Mouse (Mus musculus) brown adipose tissue, adult 24 weeks (tissue): Measurements from ENCODE around the gene Ky. TPM values are rescaled to one million over a fixed set of nuclear protein-coding genes. Genes with fewer than 3 reads are reported as not detected.
A peak's percentile ranks its signal among the peaks of the same experiment; 100 is the strongest.

Source experiments
- H3K27ac ChIP-seq: fragments of 200-500 bp; replicated peaks from 2 replicates; pipeline ENCODE4 v1.5.1; 2012; ENCODE audit warnings: low read depth, mild to moderate bottlenecking, low read length
- H3K4me1 ChIP-seq: fragments of 200-500 bp; 2 replicates; pipeline ENCODE4 v1.6.1; 2012; ENCODE audit warnings: low read length, mixed read lengths; ENCODE audit not compliant: control insufficient read depth, insufficient read depth, insufficient read length
- H3K4me3 ChIP-seq: fragments of 200-500 bp; 2 replicates; pipeline ENCODE4 v1.5.1; 2012; ENCODE audit warnings: low read depth, mild to moderate bottlenecking, low read length, moderate library complexity; ENCODE audit not compliant: insufficient read depth
- polyA plus RNA-seq: library from polyadenylated mRNA; stranded (reverse); fragments of >200 nt; gene quantifications from 2 replicates; pipeline ENCODE4 v1.2.4, GENCODE M21; 2012; ENCODE audit not compliant: missing spikeins, insufficient read depth, insufficient read length

Gene Ky
- 0.63 and 0.75 TPM in 2 replicates for polyA plus RNA-seq

DNA sequence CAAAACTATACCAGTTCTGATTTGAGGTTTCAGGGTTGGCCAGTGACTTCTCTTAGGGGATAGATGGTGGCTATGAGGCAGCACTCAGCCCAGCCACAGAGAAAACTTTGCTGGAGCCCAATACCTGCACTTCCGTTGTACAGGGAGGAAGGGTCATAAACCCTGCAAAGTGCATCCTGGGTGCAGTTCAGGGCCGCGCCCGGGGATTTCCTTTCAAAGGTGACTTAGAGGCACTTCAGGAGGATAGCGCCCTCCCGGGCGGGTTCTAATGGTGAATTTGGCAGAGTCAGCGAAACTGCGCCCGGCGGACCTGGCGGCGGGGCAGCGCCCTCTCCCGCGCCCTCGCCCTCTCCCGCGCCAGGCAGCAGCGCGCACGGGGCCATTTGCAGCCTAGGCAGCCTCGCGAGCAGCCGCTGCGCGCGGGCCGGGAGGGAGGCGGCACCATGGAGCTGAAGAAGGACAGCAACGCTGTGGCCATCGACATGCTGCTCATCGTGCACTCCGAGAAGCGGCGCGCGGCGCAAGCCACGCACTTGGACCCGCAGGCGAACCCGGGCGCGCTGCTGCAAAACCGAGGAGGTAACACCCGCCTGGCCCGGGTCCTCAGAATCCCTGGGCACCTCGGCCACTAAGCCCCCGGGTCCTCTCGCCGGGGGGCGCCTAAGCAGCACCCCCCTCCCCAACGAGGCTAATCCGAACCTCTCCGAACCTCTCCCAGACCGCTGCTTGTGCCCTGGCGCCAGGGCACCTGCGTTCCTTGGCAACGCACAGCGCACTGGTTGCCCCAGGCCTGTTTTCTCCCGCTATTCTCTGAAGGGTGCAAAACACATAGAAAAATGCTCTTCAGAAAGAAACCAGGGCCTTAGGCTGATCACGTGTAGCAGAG, at the start of gene Ky:
Ky (plus strand) TSS at position 51 of the 886 bp plus-strand sequence.
- no peak within 1 kb of the TSS for H3K27ac ChIP-seq
- peak within 1 kb of the TSS; percentile 26; the same call in 1 of the 2 replicates for H3K4me3 ChIP-seq
- H3K4me1 ChIP-seq: no peaks in the 10 kb centered on the region

DNA sequence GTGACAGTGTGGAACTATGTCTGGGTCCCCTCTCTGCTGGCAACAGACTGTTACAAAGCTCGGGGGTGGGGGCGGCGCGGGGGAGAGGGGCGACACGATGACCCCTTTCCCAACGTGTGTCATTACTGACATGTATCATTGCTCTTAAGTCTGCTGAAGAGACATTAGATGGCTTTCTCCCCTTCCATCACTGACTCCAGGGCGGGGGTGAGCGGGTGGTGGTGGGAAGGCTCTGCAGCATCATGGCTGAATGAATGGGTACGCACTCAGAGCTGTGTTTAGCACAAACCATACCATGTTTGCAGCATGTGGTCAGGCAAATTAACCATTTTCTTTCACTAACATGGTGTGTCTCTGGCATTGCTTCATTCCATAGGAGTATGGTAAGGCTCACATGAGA, 43.3 kb upstream of the Ky start:
- H3K27ac ChIP-seq: no peak overlapping the region
- H3K4me3 ChIP-seq: no peak overlapping the region
- no peaks in the 10 kb centered on the region for H3K4me1 ChIP-seq

DNA sequence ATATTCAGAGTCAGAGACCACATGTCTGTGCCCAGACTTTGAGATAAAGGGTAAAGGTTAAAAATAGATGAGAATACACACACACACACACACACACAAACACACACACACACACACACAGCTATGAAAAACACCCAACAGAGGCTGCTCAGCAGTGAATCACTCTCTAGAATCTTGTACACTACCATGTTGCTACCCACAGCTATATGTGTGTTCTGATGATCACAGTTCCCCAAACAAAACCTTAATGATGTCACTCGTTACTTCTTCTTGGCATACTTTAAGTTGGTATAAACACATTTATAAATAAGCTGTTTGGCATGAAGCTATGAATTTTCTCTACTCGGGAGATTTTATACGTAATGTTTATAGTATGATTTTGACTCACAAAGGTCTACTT, 40.5 kb upstream of the Ky start:
- Histone ChIP-seq H3K27ac (no peak overlapping the region), H3K4me1 (no peaks in the 10 kb centered on the region), H3K4me3 (no peak overlapping the region)

DNA sequence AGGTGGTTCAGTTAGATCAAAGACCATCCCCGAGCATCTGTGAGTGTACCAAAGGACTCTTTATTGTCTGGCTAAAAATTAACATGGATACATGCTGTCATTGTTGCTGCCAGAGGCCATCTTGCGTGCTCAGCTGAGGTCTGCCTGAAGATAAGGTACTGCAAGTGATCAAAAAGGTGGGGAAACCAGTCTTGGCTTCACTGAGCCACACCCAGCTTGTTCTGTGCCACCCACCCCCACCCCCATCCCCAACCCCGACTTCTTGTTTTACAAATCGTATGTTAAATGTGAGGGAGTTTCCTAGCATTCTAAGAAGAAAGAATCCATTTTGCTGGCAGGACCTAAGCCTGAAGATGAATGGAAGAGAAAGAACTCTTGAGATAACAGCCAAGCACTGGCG, 39.8 kb upstream of the Ky start:
- no peaks in the 10 kb centered on the region for H3K4me1 ChIP-seq
- H3K4me3 ChIP-seq: no peak overlapping the region
- no peak overlapping the region for H3K27ac ChIP-seq

DNA sequence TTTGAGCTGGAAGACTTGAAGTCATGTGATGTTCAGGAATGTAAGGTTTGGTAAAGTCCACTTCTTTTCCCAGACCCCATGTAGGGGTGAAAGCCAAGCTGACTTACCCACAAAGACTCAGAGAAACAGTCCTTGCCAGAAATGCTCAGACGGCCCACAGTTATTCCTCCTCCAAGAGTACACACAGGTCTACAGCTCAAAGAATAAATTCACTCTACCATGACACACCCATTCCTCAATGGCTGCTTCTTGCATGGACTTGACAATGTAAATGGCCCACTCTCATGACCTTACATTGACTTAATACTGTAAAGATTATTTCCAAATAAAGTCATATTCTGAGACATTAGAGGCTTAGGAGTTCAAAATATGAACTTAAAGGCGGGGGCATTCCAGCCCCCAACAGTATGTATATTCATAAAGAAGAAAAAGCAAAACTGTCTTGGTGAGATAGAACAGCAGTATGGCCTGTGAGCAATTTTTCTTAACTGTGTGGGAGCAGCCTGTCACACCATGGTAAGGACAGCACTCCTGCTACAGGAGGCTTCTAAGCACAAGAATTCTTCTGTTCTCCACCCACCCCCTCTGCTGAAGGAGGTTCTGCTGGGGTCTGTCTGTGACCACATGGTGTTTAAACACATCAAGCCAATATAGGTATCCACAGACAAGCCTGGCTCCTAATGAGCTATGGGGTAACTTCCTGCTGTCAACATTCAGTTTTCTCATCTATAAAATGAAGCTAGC, 35.3 kb upstream of the Ky start:
- Histone ChIP-seq H3K4me1 (no peaks in the 10 kb centered on the region), H3K27ac (no peak overlapping the region), H3K4me3 (no peak overlapping the region)

DNA sequence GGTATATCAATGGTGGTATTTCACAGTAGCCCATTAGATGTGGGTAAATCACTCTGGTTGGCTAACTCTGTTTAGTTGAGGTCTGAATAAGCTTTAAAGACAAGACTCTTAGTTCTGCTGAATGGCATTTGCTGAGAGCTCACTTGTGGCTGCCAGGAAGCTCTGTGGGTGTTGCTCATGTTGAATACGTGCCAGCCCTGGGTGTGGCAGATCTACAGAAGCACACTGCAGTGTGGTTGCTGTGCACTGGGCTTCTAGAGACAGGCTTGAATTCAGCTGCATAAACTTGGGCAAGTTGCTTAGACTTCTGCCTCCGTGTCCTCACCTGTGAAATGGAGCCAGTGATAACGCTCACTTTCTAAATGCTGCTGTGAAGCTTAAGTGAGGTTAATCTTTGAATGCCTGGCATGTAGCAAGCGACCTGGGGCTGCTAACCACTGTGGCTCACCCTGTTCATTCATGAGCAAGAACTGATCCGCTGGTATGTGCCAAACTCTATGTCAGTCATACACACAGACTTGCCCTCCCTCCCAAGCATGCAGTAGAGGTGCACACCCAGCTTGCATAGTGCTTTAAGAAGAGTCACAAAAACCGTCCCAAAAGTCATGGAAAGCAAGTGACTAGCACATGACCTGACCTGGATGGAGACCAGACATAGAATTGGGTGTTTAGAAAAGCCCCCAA, 27.6 kb upstream of the Ky start:
- no peaks in the 10 kb centered on the region for H3K4me1 ChIP-seq
- no peak overlapping the region for H3K4me3 ChIP-seq
- H3K27ac ChIP-seq: no peak overlapping the region

DNA sequence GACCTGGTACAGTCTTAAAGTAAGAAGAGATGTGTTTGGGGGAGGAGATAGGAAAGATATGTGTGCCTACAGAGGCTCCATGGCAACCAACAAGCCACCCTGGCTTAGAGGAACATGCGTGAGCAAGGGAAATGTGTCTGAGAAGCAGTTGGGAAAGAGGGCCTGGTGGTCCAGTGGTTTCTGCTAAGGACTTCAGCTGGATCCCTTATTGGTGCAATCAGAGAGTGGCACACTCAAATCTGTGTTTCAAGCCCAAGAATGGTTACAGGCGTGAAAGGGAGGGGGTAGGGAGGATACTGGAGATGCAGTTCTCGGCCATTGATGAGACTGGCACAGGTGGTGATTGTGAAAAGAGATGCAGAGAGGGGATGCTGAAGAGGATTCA, 27.1 kb upstream of the Ky start:
- H3K4me3 ChIP-seq: no peak overlapping the region
- no peak overlapping the region for H3K27ac ChIP-seq
- H3K4me1 ChIP-seq: no peaks in the 10 kb centered on the region

DNA sequence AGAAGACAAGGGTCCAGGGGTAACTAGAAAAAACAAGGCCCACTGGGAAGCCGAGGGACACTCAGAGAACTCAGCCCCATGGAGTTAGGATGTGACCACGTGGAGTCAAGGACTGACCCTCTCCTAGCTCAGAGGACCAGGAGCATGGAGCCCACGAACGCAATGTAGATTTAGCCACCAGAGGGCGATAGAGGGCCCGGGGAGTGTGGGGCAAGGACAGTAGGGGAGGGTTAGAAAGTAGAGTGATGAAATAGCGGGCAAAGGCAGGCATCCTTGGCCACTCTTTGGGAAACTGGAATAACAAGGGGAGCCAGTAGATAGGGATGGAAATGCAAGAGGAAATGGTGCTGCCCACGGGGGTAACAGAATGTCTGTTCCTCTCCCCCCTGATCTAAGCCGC, 26.5 kb upstream of the Ky start:
- Histone ChIP-seq H3K4me3 (no peak overlapping the region), H3K4me1 (no peaks in the 10 kb centered on the region)

DNA sequence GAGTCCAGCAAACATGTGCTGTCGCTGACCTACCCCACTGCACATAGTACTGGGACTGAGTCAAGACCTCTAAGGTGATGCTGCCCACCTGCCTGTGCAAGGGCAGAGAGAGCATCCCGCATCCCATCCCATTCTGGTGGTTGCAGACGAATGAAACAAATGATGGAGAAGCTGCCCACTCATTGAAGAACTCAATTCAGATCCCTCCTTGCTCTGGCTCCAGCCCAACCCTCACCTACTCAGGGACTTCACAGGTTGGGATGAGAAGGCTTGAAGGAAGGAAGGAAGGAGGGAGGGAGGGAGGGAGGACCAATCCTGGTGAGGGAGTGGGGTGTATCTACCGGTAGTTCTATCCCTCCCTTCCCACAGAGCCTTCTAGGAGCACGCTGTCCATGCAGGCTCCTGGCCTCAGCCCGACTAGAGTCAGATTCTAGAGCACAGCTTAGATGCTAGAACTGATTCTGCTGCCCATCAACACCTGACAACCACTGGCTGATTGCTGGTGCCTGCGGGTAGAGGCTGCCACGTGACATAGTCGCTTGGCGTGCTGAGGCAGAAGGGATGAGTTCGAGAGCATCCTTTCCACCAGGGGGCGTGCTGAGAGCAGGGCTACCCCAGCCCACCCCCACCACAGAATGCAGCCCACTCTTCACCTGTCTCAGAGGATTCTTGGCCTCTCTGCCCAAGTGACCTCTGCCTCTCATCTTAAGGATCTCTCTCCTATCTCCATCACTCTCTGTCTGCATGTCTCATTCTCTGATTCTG, 13.3 kb upstream of the Ky start:
- no peaks in the 10 kb centered on the region for H3K4me1 ChIP-seq
- H3K27ac ChIP-seq: no peak overlapping the region
- no peak overlapping the region for H3K4me3 ChIP-seq

More for the DNA sequence above, 26.5 kb upstream of the Ky start:
- no peak overlapping the region for H3K27ac ChIP-seq

DNA sequence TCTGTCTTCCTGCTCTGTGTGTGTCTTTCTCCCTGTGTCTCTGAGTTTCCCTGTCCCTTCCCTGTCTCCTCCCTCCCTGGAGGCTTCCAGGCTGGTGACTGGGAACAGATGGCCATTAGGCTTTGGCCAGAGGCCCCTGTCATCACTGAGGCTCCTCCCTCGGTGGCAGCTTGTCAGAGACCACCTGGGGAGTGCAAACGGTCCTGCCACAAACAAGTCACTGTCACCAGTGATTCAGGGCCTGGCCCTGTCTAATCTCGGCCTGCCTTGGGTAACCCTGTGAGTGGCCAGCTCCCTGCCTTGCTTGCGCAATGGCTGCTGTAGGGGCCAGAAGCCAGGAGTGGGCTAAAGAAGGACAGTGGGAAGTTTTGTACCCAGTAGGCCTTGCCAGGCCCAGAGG, 12.5 kb upstream of the Ky start:
- Histone ChIP-seq H3K4me3 (no peak overlapping the region), H3K4me1 (no peaks in the 10 kb centered on the region), H3K27ac (no peak overlapping the region)

DNA sequence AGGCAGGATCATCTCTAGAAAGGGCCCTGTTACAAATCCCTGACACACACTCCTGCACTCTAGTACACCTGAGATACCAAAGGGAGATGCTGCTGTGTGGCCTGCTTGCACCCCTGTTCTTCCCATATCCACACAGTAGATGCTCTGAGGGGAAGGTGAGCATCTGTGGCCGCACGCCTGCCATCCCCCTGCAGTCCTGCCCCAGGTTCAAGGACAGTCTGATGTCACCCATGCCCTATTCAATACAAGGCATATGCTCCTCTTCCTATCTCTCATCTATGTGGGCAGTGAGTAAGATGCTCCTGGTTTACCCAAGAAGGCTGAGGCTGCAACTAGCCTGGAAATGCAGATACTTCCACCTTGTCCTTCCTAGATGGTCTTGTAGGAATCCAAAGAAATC, 11.6 kb upstream of the Ky start:
- H3K27ac ChIP-seq: no peak overlapping the region
- H3K4me1 ChIP-seq: no peaks in the 10 kb centered on the region
- H3K4me3 ChIP-seq: no peak overlapping the region

DNA sequence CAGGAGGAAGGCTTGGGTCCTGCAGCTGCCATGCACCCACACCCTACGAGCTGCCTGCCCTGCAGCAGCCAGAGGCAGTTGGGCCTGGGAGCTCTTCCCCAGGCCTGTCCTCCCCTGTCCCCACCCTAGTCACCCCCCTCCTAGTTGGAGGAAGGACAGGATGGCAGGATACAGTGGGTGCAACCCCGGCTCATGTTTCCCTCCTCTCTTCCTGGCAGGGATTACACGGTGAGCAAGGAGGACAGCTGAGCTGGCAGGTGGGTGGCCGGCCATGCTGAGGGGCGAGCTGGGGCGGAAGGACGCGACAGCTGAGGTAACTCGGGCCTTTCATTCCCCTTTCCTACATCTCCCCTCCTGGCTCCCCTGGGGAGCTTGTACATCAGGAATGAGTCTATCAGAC, 11.1 kb upstream of the Ky start:
- Histone ChIP-seq H3K4me3 (no peak overlapping the region), H3K4me1 (no peaks in the 10 kb centered on the region), H3K27ac (no peak overlapping the region)

DNA sequence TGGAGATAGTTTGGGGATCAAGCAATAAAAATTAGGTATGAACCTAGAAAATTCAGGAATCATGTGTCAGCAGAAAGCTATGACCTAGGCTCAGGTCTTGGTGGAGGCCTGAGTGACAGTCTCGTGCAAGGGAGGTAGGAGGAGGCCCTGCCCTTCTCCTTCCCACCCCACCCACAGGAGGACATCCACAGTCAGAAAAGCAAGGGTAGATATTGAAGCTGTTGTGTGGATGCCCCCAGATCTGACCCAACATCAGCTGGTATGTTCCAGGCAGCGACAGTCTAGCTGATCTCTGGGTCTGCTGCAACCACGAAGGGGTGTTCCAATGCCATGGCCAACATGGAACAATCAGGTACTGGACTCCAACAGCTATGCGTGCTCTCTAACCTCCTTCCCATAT, 10.3 kb upstream of the Ky start:
- H3K4me1 ChIP-seq: no peaks in the 10 kb centered on the region
- H3K4me3 ChIP-seq: no peak overlapping the region
- no peak overlapping the region for H3K27ac ChIP-seq

DNA sequence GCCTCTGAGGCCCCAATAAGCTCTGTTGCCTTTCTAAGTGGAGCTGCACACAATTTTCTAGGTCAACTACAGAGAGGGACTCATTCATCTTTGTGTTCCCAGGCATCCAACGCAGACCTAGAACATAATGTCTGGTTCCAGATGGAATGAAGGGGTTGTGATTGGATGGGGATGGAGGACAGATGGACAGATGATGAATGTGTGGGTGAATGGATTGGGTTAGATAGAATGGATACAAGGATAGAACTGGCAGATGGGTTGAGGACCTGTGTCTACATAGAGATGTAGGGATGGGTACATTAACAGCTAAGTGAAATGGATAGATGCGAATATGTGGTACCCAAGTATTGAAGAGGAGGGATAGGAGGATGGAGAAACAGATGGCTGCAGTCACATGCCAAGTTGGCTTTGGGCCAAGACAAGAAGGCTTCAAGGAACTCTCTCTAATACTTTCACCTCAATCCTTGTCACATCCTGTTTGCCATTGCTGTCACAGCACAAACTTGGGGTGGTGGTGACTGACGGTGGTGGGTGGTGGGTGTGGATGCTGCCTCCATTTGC, 9.0 kb upstream of the Ky start:
- Histone ChIP-seq H3K4me1 (no peaks in the 10 kb centered on the region), H3K27ac (no peak overlapping the region), H3K4me3 (no peak overlapping the region)
